Mouse (Mus musculus): ENCODE results near the gene Arfgap3.
"Not testable (repeated sequence)": the region's sequence is repeated elsewhere in the genome, so short reads cannot be mapped to it uniquely, and the experiment has no call there.

The Arfgap3 gene

GRCm38 (mm10) chr15:83344956-83345355 is 5.1 kb downstream of the Arfgap3 start:
- no peak for DNase-seq (ENCODE audit: low spot score)

- no peak for DNase-seq (ENCODE audit: low spot score)
Measured at GRCm38 (mm10) chr15:83344157-83344556, 5.9 kb downstream of the Arfgap3 start.

GRCm38 (mm10) chr15:83338908-83339307 is 11.1 kb downstream of the Arfgap3 start:
- no peak for DNase-seq (ENCODE audit: low spot score)

GRCm38 (mm10) chr15:83337903-83338870 is 11.9 kb downstream of the Arfgap3 start:
- no peak for DNase-seq (ENCODE audit: low spot score)

- DNase-seq (ENCODE audit: low spot score) = no peak
Measured at GRCm38 (mm10) chr15:83332373-83332772, 17.7 kb downstream of the Arfgap3 start.

GRCm38 (mm10) chr15:83328952-83329351 is 21.1 kb downstream of the Arfgap3 start:
- DNase-seq (ENCODE audit: low spot score) = no peak

- no peak for DNase-seq (ENCODE audit: low spot score)
Measured at GRCm38 (mm10) chr15:83323071-83323470, 27.0 kb downstream of the Arfgap3 start.

GRCm38 (mm10) chr15:83314914-83315313 is 35.1 kb downstream of the Arfgap3 start:
- DNase-seq (ENCODE audit: low spot score) = no peak

GRCm38 (mm10) chr15:83309878-83310277 is 40.2 kb downstream of the Arfgap3 start:
- DNase-seq (ENCODE audit: low spot score) = no peak

- DNase-seq (ENCODE audit: low spot score) = not testable (repeated sequence)
Measured at GRCm38 (mm10) chr15:83308708-83309107, 41.3 kb downstream of the Arfgap3 start.

- no peak for DNase-seq (ENCODE audit: low spot score)
Measured at GRCm38 (mm10) chr15:83306181-83306580, 43.9 kb downstream of the Arfgap3 start.

GRCm38 (mm10) chr15:83305192-83305921 is 44.7 kb downstream of the Arfgap3 start:
- DNase-seq (ENCODE audit: low spot score) = no peak

GRCm38 (mm10) chr15:83304804-83305191 is 45.2 kb downstream of the Arfgap3 start:
- no peak for DNase-seq (ENCODE audit: low spot score)

GRCm38 (mm10) chr15:83303656-83304484 is 46.2 kb downstream of the Arfgap3 start:
- no peak for DNase-seq (ENCODE audit: low spot score)

GRCm38 (mm10) chr15:83299916-83300582 is 50.0 kb downstream of the Arfgap3 start:
- no peak for DNase-seq (ENCODE audit: low spot score)

GRCm38 (mm10) chr15:83299450-83299849 is 50.6 kb downstream of the Arfgap3 start:
- no peak for DNase-seq (ENCODE audit: low spot score)

- no peak for DNase-seq (ENCODE audit: low spot score)
Measured at GRCm38 (mm10) chr15:83298810-83299209, 51.2 kb downstream of the Arfgap3 start.

GRCm38 (mm10) chr15:83298313-83298712 is 51.7 kb downstream of the Arfgap3 start:
- no peak for DNase-seq (ENCODE audit: low spot score)

- no peak for DNase-seq (ENCODE audit: low spot score)
Measured at GRCm38 (mm10) chr15:83296771-83297311, 53.2 kb downstream of the Arfgap3 start.

GRCm38 (mm10) chr15:83296050-83296449 is 54.0 kb downstream of the Arfgap3 start:
- DNase-seq (ENCODE audit: low spot score) = no peak

GRCm38 (mm10) chr15:83294954-83295353 is 55.1 kb downstream of the Arfgap3 start:
- DNase-seq (ENCODE audit: low spot score) = no peak
